Mouse (Mus musculus): Measurements from ENCODE around the gene Gm28539.

Gene Gm28539

GRCm38 (mm10) chr16:18836468-18837208 lies at the start of gene Gm28539, which contains the start of gene 2510002D24Rik:
TSS of gene Gm28539 (plus strand) at chr16:18836584.
TSS of gene 2510002D24Rik (plus strand) at chr16:18836578.
- DNase-seq (ENCODE audit: low spot score in 2 of 2) = peak; percentile 90 to 92

DNA sequence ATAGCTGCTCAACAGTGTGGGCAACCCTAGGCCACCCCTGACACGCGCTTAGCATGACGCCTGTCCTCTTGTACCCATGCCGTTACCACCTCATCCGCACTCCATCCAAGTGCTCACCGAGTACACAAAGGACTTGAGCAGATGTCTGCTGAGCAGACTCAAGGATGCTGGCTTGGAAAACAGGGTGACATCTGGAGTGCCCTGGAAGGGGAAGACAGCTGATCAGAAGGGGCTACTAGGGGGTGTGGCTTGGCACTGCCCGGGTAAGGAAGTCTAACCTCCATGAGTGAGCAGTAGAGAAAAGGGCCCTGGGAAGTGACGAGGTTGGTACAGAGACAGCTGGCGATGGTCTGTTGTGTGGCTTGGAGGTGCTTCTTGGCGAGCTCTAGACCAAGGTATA lies 49.7 kb upstream of the Gm28539 start:
- DNase-seq (ENCODE audit: low spot score in 2 of 2) = no peak

GRCm38 (mm10) chr16:18788627-18789406 lies 47.6 kb upstream of the Gm28539 start:
- DNase-seq (ENCODE audit: low spot score in 2 of 2) = no peak

DNA sequence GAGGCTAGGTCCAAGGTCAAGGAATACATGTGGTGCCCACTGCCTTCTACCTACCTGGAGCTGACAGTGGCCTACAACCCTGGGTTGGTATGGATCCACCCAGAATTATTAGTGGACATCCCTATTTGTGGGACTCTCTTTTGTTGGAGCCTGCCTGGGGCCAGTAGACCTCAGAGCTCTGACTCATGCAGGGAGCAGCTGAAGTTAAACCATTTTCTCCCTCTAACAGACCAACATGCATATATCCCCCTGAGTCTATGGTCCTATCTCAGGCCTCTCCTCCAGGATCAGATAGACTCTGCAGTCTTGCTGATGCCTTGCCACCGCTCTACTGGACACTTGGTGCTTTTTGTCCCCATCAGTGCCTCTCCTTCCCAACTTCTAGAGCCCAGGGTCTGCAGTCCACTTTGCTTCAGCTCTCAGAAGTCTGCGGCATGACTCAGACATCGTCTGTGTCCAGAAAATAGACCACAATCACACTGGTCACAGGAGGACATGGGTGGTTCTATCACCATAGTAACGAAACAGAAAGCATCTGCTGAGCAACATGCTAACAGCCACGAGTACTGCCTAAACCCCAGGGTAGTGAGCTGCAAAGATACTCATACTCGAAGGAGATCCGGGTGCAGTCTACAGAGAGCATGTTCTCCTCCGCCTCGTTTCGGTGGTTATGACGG lies 41.0 kb upstream of the Gm28539 start:
- no peak for DNase-seq (ENCODE audit: low spot score in 2 of 2)

DNA sequence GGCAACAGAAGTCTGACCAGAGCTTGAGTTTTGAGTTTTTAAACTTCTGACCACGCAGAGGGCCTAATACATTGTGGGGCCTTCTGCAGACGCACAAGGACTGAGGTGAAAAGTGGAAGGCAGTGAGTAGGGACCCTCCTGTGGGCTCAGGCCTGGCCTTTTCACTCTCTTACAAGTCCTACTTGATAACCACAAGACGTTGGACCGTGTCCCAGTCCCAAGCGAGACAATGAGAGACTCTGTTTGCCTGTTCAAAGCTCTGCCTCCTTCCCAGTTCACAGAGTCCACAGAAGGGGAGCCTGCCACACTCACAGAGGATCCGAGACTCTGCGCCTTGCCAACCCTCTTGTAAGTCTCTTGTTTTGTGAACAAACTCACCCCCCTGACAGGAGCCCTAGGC lies 39.7 kb upstream of the Gm28539 start:
- no peak for DNase-seq (ENCODE audit: low spot score in 2 of 2)

DNA sequence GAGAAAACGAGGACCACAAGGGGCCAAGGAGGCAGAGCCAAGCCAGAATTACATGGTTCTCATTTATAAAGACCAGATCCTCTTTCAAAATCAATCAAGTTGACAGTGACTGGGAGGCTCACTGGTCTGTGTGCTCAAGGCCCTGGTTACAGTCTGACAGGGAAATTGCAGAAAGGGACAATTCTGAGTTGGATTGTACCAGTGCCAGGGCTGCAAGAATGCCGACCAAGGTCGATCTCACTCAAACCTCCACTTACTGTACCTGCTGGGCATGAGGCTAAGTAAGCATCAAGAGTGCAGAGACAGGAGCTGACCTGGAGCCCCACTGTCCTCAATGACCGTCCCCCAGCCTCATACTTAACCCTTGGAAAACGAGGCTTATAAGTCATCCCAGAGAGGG lies 38.2 kb upstream of the Gm28539 start:
- DNase-seq (ENCODE audit: low spot score in 2 of 2) = no peak

- no peak for DNase-seq (ENCODE audit: low spot score in 2 of 2)
Measured at GRCm38 (mm10) chr16:18798841-18799240, 37.5 kb upstream of the Gm28539 start.

- no peak for DNase-seq (ENCODE audit: low spot score in 2 of 2)
Measured at GRCm38 (mm10) chr16:18805746-18806145, 30.6 kb upstream of the Gm28539 start.

- DNase-seq (ENCODE audit: low spot score in 2 of 2) = no peak
Measured at GRCm38 (mm10) chr16:18809001-18809400, 27.4 kb upstream of the Gm28539 start.

- DNase-seq (ENCODE audit: low spot score in 2 of 2) = peak in 1 of 2 experiments; percentile 1
Measured at GRCm38 (mm10) chr16:18811032-18811431, 25.4 kb upstream of the Gm28539 start.

- DNase-seq (ENCODE audit: low spot score in 2 of 2) = peak; percentile 89
Measured at GRCm38 (mm10) chr16:18811468-18812384, 24.7 kb upstream of the Gm28539 start, which contains the start of the genes Ufd1 and Cdc45. TSS of gene Ufd1 (plus strand) at chr16:18811779. TSS of gene Cdc45 (minus strand) at chr16:18811987.

DNA sequence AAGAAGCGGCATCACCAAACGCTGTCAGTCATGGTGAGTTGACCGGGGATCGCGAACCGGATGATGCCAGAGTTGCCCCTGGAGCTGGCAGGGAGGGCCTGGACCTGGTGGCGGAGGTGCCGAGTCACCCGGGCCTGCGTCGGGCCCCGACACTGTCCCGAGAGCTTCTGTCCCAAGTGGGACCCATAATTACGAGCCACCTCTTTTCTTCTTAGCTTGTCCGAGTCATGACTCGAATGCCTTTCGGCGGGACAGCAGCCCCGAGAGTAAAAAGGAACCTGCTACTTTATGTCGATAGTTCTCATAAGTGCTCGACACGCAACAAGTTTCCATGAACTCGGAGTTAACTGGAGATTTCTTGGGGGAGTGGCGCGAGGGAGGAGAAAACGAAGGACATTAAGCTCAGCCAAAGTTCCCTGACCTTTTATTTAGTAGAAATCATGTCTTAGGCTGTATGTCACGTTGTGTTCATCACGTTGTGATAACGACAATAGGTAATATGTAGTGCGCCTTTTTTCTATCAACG lies 23.9 kb upstream of the Gm28539 start:
- DNase-seq (ENCODE audit: low spot score in 2 of 2) = no peak

DNA sequence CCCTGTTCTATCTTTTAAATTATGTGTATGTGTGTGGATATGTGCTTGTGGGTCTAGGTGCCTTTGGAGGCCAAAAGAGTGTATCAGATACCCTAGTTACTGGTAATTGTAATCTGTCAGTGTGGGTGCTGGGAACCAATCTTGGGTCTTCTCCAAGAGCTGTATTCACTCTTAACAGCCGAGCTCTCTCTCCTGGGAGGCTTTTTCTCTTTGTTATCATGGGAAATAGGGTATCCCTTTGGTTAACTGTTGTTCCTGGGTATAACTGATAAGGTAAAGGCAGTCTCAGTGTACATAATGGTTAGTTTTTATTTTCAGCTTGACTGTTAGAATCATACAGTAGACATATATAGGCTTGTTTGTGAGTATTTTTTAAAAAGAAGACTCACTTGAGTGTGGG lies 14.0 kb upstream of the Gm28539 start:
- no peak for DNase-seq (ENCODE audit: low spot score in 2 of 2)

DNA sequence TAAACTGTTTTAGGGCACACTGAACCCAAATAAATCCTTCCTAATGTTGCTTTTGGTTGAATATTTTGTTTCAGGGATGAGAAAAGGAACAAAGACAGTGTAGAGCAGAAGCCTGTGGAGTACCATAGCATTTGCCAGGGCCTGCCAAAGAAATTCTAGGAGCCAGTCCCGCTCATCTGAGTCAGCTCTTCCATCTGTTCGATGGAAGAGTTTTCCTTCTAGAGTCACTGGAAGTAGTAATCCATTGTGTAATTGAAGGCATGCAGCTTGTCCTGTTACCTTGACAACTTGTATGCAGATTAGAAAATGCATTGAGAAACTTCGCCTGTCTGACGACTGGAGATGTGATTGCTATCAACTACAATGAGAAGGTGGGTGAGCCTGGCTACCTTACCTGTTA lies 13.5 kb upstream of the Gm28539 start:
- DNase-seq (ENCODE audit: low spot score in 2 of 2) = no peak

DNA sequence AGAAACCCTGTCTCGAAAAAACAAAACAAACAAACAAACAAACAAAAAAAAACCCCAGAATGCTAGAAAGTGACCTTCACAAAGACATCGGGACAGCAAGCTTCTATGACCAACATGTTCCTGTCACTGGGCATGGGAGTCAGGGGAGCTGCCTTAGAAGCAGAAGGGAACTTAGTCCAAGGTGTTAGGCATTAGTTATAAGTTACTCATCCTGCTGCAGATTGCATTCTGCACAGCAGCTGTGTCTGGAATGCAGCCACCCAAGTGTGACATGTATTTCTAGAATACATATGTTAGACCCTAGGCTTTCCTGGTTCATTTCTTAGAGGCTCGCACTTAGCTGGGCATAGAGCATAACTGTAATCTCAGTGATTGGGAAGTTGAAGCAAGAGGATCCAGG lies 7.8 kb upstream of the Gm28539 start:
- no peak for DNase-seq (ENCODE audit: low spot score in 2 of 2)

- no peak for DNase-seq (ENCODE audit: low spot score in 2 of 2)
Measured at GRCm38 (mm10) chr16:18829102-18829501, 7.3 kb upstream of the Gm28539 start.

- no peak for DNase-seq (ENCODE audit: low spot score in 2 of 2)
Measured at GRCm38 (mm10) chr16:18833486-18833885, 2.9 kb upstream of the Gm28539 start.

DNA sequence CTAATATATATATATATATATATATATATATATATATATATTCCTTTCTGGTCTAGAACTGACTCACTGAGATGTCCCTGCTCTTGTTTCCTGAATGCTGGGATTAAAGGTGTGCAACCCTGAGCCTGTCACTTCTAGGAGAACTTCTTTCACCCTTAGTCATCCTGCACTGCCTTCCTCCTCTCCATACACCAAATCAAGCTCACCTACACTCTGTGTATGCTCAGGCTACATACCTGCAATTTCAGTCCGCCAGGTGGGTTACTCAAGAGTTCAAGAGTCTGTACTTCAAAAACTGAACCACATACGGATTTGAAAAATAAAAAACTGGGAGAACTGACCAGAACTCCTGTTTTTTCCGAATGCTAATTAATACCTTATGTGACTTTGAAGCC lies 314 bp upstream of the Gm28539 start:
- no peak for DNase-seq (ENCODE audit: low spot score in 2 of 2)

DNA sequence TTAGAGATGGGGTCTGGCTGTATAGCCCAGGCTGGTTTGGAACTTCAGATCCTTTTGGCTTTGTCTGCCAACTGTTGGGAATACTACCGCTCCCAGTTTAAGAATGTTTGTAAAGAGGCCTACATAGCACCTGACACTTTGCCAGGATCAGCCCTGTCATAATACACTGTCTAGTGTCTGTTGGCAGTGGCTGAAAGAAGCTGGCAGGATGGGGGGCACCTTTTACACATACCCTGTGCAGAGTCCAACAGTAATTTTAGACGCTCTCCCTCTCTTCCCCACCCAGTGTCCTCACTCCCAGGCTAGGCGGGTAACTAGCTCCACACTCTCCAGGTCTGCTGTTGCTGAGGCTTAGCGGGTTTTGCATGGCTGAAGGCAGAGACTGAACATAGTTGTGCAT lies 2.0 kb downstream of the Gm28539 start:
- DNase-seq (ENCODE audit: low spot score in 2 of 2) = no peak

- no peak for DNase-seq (ENCODE audit: low spot score in 2 of 2)
Measured at GRCm38 (mm10) chr16:18846301-18846820, 10.0 kb downstream of the Gm28539 start.
